Mouse (Mus musculus) frontal cortex, postnatal 14 days (tissue): Measurements from ENCODE around the gene Arhgap23.

Source experiments
- DNase-seq, 2 experiments: peaks; one replicate each; pipeline ENCODE4 v3.0.0; 2022; ENCODE audit warnings: low spot score in 2 of 2

The Arhgap23 gene

DNA sequence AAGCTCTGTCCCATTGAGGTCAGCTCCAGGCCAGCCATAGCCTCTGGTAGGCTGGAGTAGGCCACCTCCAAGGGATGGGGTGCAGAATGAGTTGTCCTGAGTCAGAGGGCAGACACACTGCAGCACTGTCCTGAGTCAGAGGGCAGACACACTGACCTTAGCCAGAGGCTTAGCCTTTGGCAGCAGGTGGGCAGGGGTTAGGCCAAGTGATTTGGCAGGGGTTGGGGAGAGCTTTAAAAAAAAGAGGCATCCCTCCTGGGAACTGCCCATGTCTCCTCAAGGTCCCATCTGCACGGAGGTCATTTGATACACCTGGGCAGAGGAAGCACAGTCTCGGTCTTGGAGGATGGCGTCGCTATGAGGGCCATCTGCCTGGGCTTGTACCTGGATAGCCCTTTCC is 48.7 kb downstream of the Arhgap23 start:
- DNase-seq = no peak

GRCm38 (mm10) chr11:97465957-97466356 is 50.6 kb downstream of the Arhgap23 start:
- DNase-seq = no peak

DNA sequence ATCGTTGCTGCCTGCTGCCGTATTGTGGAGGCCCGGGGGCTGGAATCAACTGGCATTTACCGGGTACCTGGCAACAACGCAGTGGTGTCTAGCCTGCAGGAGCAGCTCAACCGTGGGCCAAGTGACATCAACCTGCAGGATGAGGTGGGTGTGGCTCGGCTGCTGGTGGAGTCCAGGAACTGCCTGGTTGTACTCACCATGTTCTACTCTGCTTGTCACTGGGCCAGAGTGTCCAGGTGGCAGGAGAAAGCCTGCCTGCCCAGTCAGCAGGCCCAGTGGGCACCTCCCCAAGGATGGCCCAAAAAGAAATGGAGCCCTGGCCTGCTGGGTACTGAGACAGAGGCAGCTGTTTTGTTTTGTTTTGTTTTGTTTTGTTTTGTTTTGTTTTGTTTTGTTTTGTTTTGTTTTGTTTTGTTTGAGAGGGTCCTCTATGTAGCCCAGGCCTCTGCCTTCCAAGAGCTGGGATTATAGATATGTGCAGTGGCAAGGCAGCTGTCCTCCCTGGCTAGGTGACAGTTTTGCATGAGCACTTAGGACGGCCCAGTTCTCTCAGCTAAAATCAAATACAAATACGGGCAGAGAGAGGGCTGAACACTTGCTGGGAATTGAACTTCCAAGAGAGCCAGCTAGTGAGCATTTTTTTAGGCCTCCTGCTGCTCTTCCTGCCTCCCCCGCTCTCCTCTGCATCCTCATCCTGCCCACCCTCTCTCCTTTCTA is 51.3 kb downstream of the Arhgap23 start:
- no peak for DNase-seq

- peak; percentile 60 to 76 for DNase-seq
Observed at GRCm38 (mm10) chr11:97468639-97469287, 53.4 kb downstream of the Arhgap23 start.

- DNase-seq = no peak
Observed at GRCm38 (mm10) chr11:97469828-97470227, 54.5 kb downstream of the Arhgap23 start.

DNA sequence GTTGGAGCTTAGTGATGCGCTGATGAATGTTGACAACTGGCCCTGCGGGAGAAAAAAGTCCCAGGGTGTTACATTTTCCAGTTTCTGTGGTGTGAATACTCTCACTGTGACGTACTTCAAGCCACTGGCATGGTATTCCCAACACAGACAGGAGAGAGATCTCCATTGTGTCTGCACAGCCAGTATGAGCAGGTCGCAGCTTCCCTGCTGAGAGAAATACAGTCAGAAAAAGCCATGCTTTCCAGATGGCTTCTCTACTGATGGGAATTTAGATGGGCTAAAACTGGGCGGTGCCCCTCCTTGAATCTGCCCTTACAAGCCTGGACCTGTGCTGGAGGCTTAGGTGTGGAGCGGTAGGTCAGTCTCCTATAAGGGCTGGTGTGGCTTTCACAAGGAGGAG is 55.9 kb downstream of the Arhgap23 start:
- DNase-seq = no peak

- DNase-seq = peak in 1 of 2 experiments; percentile 69
Observed at GRCm38 (mm10) chr11:97476334-97477095, 61.2 kb downstream of the Arhgap23 start.

DNA sequence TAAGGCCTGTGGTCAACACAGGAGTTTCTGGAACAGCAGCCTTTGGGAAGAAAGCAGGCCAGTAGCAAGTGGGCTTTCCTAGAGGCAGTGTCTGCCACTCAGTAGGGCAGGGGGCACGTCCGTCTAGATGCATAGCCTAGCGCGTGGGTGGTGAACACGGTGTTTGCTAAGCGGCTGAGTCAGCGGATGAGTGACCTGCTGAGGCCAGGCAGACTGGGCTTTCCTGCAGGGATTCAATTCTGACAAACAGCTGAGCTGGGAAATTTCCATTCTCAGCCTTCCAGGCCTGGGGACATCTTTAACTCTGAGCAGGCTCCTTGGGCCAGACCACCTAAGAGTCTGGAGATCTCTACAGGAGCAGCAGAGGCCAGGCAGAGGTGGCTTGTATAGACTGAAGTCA is 62.1 kb downstream of the Arhgap23 start:
- no peak for DNase-seq

DNA sequence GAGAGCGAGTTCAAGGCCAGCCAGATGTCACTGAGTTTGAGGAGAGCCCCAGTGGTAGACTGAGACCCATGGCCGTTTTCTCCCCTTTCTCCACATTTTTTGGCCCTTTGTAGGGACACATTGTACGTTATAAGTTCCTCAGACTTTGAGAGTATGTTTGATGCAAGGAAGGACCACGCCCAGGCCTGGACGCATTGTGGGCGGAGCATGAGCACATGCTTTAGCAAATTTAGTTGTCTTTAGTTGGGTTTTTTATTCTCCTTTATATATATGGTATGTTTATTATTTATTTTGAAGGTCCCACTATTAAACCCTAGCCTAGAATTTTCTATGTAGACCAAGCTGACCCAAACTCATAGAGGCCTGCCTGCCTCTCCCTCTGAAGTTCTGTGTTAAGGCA is 63.0 kb downstream of the Arhgap23 start:
- DNase-seq = no peak

GRCm38 (mm10) chr11:97479085-97479484 is 63.8 kb downstream of the Arhgap23 start:
- no peak for DNase-seq

DNA sequence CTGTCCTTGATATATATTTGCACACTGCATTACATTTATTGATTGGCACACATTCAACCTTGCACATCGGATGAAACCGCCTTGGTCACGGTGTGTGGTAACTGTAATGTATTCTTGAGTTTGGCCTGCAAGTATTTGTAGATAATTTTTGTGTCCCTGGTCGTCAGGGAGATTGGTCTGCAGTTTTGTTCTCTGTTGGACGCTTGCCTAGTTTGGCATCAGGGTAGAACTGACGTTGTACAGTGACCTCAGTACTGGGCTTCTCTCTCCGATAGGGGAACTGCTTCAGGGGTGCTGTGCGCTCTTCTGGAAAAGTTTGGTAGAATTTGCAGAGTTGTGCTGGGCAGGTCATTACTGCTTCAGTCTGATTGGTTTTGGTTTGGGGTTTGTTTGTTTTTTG is 64.5 kb downstream of the Arhgap23 start:
- no peak for DNase-seq

DNA sequence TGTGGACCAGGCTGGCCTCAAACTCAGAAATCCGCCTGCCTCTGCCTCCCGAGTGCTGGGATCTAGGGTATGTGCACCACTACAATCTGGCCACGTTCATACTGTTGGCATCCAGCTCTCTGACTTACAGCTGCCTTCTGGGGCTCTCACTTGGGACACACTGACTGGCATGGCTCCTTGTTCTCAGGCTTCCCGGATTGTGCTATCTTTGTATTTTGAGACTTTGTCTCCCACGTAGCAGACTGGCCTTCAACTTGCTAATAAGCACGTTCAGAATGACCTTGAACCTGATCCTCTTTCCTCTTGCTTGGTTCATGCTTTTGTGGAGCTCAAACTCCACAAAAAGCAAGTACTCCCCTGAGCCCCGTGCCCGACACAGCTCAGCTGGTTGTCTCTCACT is 70.3 kb downstream of the Arhgap23 start:
- DNase-seq = no peak

DNA sequence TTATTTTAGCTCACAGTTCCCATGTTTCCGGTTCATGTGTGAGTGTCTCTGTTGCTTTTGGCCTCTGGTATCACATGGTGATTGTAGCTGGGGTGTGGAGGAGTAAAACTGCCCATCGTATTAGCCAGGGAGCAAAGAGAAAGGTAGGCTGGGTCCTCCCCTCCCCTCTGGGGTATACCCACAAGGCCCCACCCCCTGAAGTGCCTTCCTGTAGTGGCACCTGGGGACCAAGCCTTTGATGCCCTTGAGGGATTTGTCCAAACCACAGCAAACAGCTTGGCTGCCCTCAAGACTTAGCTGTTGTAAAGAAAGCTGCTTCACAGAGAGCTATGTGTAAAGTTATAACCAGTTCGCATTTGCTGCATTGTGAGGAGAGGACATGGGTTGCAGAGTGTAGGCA is 72.3 kb downstream of the Arhgap23 start:
- DNase-seq = no peak

GRCm38 (mm10) chr11:97489589-97490324 is 74.4 kb downstream of the Arhgap23 start:
- peak in 1 of 2 experiments; percentile 72 for DNase-seq

DNA sequence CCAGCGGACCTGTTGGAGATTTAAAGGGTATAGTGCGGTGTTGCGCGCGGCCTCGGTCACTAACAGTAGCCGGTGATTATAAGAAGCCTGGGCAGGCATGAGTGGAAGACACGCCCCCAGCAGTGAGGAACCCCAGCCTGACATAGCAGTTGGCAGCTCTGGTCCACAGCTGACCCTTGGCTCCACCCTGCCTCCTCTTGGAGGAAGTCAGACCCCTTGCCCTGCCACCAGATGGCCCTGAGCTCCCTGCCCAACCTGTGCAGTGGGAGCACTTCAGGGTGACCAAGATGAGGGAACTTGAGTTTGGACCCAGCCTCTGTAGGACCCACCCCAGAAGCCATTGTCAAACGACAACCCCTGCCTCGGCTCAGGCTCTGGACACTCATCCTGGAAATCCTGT is 76.3 kb downstream of the Arhgap23 start:
- no peak for DNase-seq

DNA sequence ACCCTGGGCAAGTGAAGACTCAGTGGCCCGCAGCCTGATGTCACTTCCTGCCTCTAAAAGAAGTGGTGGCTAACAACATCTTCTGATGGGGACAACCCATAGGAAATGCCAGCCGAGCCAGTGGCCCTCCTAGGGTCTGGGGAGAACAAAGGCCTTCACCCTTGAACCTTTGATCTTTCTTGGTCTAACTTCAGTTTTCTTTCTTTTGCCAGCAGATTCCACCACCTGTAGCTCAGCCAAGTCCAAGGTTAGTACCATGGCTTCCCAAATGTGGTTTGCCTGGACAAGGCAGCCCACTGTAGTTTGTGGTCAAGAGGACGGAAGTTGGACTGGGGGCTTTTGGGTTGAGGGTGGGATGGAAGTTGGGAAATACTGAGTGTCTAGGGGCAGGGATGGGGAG is 77.5 kb downstream of the Arhgap23 start:
- DNase-seq = no peak

GRCm38 (mm10) chr11:97497543-97497942 is 82.2 kb downstream of the Arhgap23 start:
- DNase-seq = no peak

DNA sequence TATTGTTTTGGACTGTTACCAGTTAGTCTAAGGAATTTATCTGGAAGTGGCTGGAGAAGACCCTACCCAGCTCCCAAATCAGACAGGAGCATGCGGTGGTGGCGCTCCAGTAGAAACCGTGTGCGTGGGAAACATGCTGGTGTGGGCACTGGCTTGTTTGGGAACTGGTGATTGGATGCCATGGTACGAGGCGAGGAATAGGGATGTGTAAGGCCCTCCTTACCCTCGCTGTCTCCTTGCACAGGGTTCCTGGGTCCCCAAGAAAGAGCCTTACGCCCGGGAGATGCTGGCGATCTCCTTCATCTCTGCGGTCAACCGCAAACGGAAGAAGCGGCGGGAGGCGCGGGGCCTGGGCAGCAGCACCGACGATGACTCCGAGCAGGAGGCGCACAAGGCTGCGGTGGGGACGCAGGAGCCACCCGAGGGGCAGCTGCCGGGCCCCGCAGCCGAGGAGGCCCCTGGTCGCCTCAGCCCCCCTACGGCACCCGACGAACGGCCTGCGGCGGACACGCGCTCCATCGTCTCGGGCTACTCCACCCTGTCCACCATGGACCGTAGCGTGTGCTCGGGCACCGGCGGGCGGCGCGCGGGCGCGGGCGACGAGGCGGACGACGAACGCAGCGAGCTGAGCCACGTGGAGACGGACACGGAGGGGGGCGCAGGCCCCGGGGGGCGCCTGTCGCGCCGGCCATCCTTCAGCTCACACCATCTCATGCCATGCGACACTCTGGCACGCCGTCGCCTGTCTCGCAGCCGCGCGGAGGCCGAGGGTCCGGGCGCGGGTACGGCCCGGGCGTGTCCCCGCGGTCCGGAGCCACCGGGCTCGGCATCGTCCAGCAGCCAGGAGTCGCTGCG is 84.8 kb downstream of the Arhgap23 start, which contains the start of gene 4933428G20Rik:
Gene 4933428G20Rik (minus strand): TSS at position 476 of the 855 bp plus-strand sequence.
- no peak for DNase-seq

DNA sequence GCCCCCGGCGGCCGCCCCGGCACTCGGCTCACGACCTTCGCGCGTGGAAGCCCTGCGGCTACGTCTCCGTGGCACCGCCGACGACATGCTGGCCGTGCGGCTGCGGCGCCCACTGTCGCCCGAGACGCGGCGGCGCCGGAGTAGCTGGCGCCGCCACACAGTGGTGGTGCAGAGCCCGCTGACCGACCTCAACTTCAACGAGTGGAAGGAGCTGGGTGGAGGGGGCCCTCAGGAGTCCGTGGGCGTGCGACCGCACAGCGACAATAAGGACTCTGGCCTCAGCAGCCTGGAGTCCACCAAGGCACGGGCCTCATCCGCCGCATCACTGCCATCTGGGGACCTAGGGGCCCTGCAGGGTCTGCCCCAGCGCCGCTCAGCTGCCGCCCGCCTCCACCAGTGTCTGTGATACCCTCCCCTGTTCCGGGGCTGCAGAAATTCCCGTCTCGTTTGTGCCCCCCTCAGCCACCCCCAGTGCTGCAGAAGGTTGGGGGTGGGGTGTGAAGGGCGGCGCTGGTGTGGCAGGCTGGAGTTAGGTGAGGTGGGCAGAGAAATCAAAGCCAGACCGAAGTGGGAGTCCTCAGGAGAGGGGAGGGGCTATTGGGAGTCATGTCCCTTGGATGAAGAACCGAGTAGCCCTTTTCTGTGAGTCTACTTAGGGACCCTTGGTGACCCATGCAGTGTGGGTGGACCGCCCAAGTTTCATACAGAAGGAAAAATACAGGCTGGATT is 85.6 kb downstream of the Arhgap23 start:
- no peak for DNase-seq

DNA sequence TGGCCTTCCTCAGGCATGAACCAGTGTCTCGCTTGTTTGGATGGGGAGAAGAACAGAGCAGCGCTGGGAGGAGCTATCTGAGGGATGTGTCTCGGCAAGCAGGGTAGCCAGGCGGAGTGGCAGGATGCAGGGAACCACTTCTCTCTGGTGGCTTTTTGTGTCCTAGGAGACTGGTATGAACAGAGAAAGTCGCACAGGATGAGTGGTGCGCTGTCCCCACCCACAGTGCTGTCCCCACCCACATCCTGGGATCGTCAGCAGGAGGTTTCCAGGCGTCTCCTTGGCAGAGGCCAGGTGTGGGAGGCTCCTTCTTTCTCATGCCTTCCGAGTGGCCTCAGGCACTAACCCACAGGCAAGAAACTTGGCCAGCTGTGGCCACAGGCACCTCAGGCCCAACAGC is 87.0 kb downstream of the Arhgap23 start:
- DNase-seq = no peak
